28 mouse cellular contexts compared by ENCODE assay signal in genomic region chr2:141408766-141409165, GRCm38 (mm10).
"Had no signal": no experiment of that assay in that cellular context is flagged by ENCODE, and none has a peak within 500 bp of the region (broad histone marks: within the 10 kb centered on the region; RNA-seq: fewer than 3 reads in every experiment).

No protein-coding gene starts in this region.

- H3K4me1 ChIP-seq: heart, embryonic 13.5 days; heart, embryonic 15.5 days; hindbrain, embryonic 13.5 days; hindbrain, embryonic 15.5 days; kidney, embryonic 15.5 days; limb, embryonic 13.5 days; limb, embryonic 15.5 days; liver, embryonic 12.5 days had no signal

- H3K4me2 ChIP-seq: heart, embryonic 11.5 days; heart, embryonic 13.5 days; heart, embryonic 15.5 days; hindbrain, embryonic 13.5 days; hindbrain, embryonic 15.5 days; kidney, embryonic 15.5 days; limb, embryonic 13.5 days; limb, embryonic 15.5 days; liver, embryonic 12.5 days had no signal

- H3K27me3 ChIP-seq: heart, embryonic 13.5 days; heart, embryonic 15.5 days; hindbrain, embryonic 13.5 days; hindbrain, embryonic 15.5 days; kidney, embryonic 15.5 days; limb, embryonic 13.5 days; limb, embryonic 15.5 days; liver, embryonic 12.5 days had no signal

- H3K9me3 ChIP-seq: heart, embryonic 13.5 days; heart, embryonic 15.5 days; hindbrain, embryonic 13.5 days; hindbrain, embryonic 15.5 days; kidney, embryonic 15.5 days; limb, embryonic 13.5 days; limb, embryonic 15.5 days; liver, embryonic 12.5 days had no signal

- ATAC-seq: hindbrain, postnatal 0 days; intestine, embryonic 16.5 days; liver, embryonic 12.5 days had no signal

- H3K36me3 ChIP-seq: heart, embryonic 13.5 days; heart, embryonic 15.5 days; hindbrain, embryonic 13.5 days; hindbrain, embryonic 15.5 days; kidney, embryonic 15.5 days; limb, embryonic 13.5 days; limb, embryonic 15.5 days; liver, embryonic 12.5 days had no signal

- H3K27ac ChIP-seq: gastrocnemius, adult 2 months; heart, adult 2 months; heart, embryonic 13.5 days; heart, embryonic 15.5 days; hindbrain, embryonic 13.5 days; hindbrain, embryonic 15.5 days; hindbrain, postnatal 0 days; kidney, embryonic 15.5 days; kidney, postnatal 0 days; limb, embryonic 13.5 days; limb, embryonic 15.5 days; liver, embryonic 12.5 days; liver, embryonic 14.5 days had no signal

- DNase-seq: gastrocnemius, adult 2 months; gastrocnemius, postnatal 10 days; gastrocnemius, postnatal 25 days; heart, adult 11 months; heart, adult 2 months; heart, postnatal 14 days; heart, postnatal 36 days; kidney, adult 11 months; kidney, adult 2 months; kidney, adult 9 months; kidney, postnatal 14 days; kidney, postnatal 36 days; layer of hippocampus, adult 9-11 months; layer of hippocampus, postnatal 36 days; left cerebral cortex, postnatal 4 days had no signal

- H3K9ac ChIP-seq: heart, embryonic 13.5 days; heart, embryonic 15.5 days; hindbrain, embryonic 13.5 days; hindbrain, embryonic 15.5 days; kidney, embryonic 15.5 days; limb, embryonic 13.5 days; limb, embryonic 15.5 days; liver, embryonic 12.5 days; liver, embryonic 14.5 days had no signal

- H3K4me3 ChIP-seq: gastrocnemius, adult 2 months; heart, adult 2 months; heart, embryonic 13.5 days; heart, embryonic 15.5 days; hindbrain, embryonic 13.5 days; hindbrain, embryonic 15.5 days; kidney, embryonic 15.5 days; limb, embryonic 13.5 days; limb, embryonic 15.5 days; liver, embryonic 12.5 days had no signal
